Mouse (Mus musculus) myocyte (in vitro differentiated cells): ENCODE results near the gene Adamts9.

Experiments used
- E2F4 ChIP-seq: IDR thresholded peaks from one replicate; pipeline ENCODE4 v1.6.1; 2011; ENCODE audit warnings: mild to moderate bottlenecking, control low read depth, moderate library complexity; ENCODE audit not compliant: insufficient read depth
- MAX ChIP-seq: IDR thresholded peaks from one replicate; pipeline ENCODE4 v1.6.1; 2011; ENCODE audit warnings: low read depth, mild to moderate bottlenecking, control low read depth
- POLR2A ChIP-seq: IDR thresholded peaks from one replicate; pipeline ENCODE4 v1.6.1; 2011; ENCODE audit warnings: low read depth, mild to moderate bottlenecking, control low read depth, moderate library complexity; ENCODE audit not compliant: insufficient read length
- POLR2AphosphoS2 ChIP-seq: IDR thresholded peaks from one replicate; pipeline ENCODE4 v1.6.1; 2011; ENCODE audit warnings: low read depth, control low read depth; ENCODE audit not compliant: insufficient read length
- TCF12 ChIP-seq: IDR thresholded peaks from one replicate; pipeline ENCODE4 v1.6.1; 2011; ENCODE audit warnings: mild to moderate bottlenecking, control low read depth; ENCODE audit not compliant: poor library complexity, insufficient read depth, severe bottlenecking
- TCF3 ChIP-seq: IDR thresholded peaks from one replicate; pipeline ENCODE4 v1.6.1; 2011; ENCODE audit warnings: low read depth, control low read depth; ENCODE audit not compliant: insufficient read length

- TF ChIP-seq POLR2A (no peak), E2F4 (no peak), POLR2AphosphoS2 (no peak), TCF3 (no peak), TCF12 (no peak), MAX (no peak)
These were observed 141.8 kb downstream of the Adamts9 start for GRCm38 (mm10) chr6:92801462-92801861.
